Mouse (Mus musculus) forebrain, embryonic 13.5 days (tissue): Measurements from ENCODE around the gene Gm20388. TPM values are rescaled to one million over a fixed set of nuclear protein-coding genes. Genes with fewer than 3 reads are reported as not detected.

Experiments
- ATAC-seq: fragments of 200-750 bp; cut with Nextera tagmentation; 2 replicates; pipeline ENCODE4 v1.8.0; 2017
- H3K27ac ChIP-seq: fragments of 300-500 bp; sonication (generic); 2 replicates; pipeline ENCODE4 v1.5.1; 2015; ENCODE audit warnings: inconsistent platforms, mild to moderate bottlenecking, moderate library complexity
- H3K27me3 ChIP-seq: fragments of 300-500 bp; sonication (generic); 2 replicates; pipeline ENCODE4 v1.6.1; 2015; ENCODE audit warnings: mild to moderate bottlenecking, inconsistent platforms
- H3K36me3 ChIP-seq: fragments of 300-500 bp; sonication (generic); 2 replicates; pipeline ENCODE4 v1.6.1; 2015; ENCODE audit warnings: mild to moderate bottlenecking, inconsistent platforms; ENCODE audit not compliant: poor library complexity, severe bottlenecking
- H3K4me1 ChIP-seq: fragments of 300-500 bp; sonication (generic); 2 replicates; pipeline ENCODE4 v1.6.1; 2015; ENCODE audit warnings: inconsistent platforms
- H3K4me2 ChIP-seq: fragments of 300-500 bp; sonication (generic); 2 replicates; pipeline ENCODE4 v1.6.1; 2015; ENCODE audit warnings: inconsistent platforms, mild to moderate bottlenecking, moderate library complexity
- H3K4me3 ChIP-seq: fragments of 300-500 bp; sonication (generic); 2 replicates; pipeline ENCODE4 v1.5.1; 2015; ENCODE audit warnings: mild to moderate bottlenecking, inconsistent platforms
- H3K9ac ChIP-seq: fragments of 300-500 bp; sonication (generic); 2 replicates; pipeline ENCODE4 v1.6.1; 2015; ENCODE audit warnings: mild to moderate bottlenecking, inconsistent platforms
- H3K9me3 ChIP-seq: fragments of 300-500 bp; sonication (generic); replicated peaks from 2 replicates; pipeline ENCODE4 v1.6.1; 2016; ENCODE audit warnings: inconsistent platforms
- WGBS: fragments of 180-500 bp; shearing (Covaris S2); methylation state at CpG from one replicate; pipeline ENCODE4 v1.1.7; 2015; 5-methylcytosine and 5-hydroxymethylcytosine counted together
- polyA plus RNA-seq: library from polyadenylated mRNA; unstranded; fragments of >200 nt; fragmentation: Nextera tagmentation; extraction: Ambion mirVana; gene quantifications from 2 replicates; pipeline ENCODE4 v1.2.1, GENCODE M21; 2015

The Gm20388 gene
- polyA plus RNA-seq, 1 experiment from 2014 or later: 5.6 TPM

- peaks cover 59% of the 10 kb centered on the region for H3K27me3 ChIP-seq
- H3K9ac ChIP-seq: no peak overlapping the region
- H3K9me3 ChIP-seq: no peaks in the 10 kb centered on the region
- no peak overlapping the region for H3K4me2 ChIP-seq
- 79% methylated on average over 9 of the region's 9 CpGs for WGBS
- no peak overlapping the region for H3K27ac ChIP-seq
- H3K4me3 ChIP-seq: no peak overlapping the region
- ATAC-seq: no peak
- peaks cover 1% of the 10 kb centered on the region; the same call in 1 of the 2 replicates for H3K4me1 ChIP-seq
- no peaks in the 10 kb centered on the region for H3K36me3 ChIP-seq
These were observed 2445.3 kb downstream of the Gm20388 start for GRCm38 (mm10) chr8:122355642-122356606.

GRCm38 (mm10) chr8:122357202-122357601, 2446.6 kb downstream of the Gm20388 start:
- Histone ChIP-seq H3K27me3 (peaks cover 53% of the 10 kb centered on the region), H3K4me2 (no peak overlapping the region), H3K4me3 (no peak overlapping the region), H3K9ac (no peak overlapping the region), H3K9me3 (no peaks in the 10 kb centered on the region), H3K4me1 (no peaks in the 10 kb centered on the region), H3K27ac (no peak overlapping the region), H3K36me3 (no peaks in the 10 kb centered on the region)
- ATAC-seq: no peak
- WGBS: 65% methylated on average over 11 of the region's 11 CpGs

- peaks cover 48% of the 10 kb centered on the region for H3K27me3 ChIP-seq
- no peaks in the 10 kb centered on the region for H3K4me1 ChIP-seq
- ATAC-seq: no peak
- H3K4me2 ChIP-seq: no peak overlapping the region
- H3K36me3 ChIP-seq: no peaks in the 10 kb centered on the region
- no peak overlapping the region for H3K9ac ChIP-seq
- no peak overlapping the region for H3K4me3 ChIP-seq
- H3K9me3 ChIP-seq: no peaks in the 10 kb centered on the region
- 86% methylated on average over 5 of the region's 5 CpGs for WGBS
- H3K27ac ChIP-seq: no peak overlapping the region
These were observed 2447.0 kb downstream of the Gm20388 start for GRCm38 (mm10) chr8:122357641-122358040.

- ATAC-seq: no peak
- Histone ChIP-seq H3K27ac (no peak overlapping the region), H3K9me3 (no peaks in the 10 kb centered on the region), H3K4me3 (no peak overlapping the region), H3K36me3 (no peaks in the 10 kb centered on the region), H3K4me2 (no peak overlapping the region), H3K4me1 (no peaks in the 10 kb centered on the region), H3K27me3 (peaks cover 46% of the 10 kb centered on the region), H3K9ac (no peak overlapping the region)
- 85% methylated on average over 15 of the region's 15 CpGs for WGBS
These were observed 2448.6 kb downstream of the Gm20388 start for GRCm38 (mm10) chr8:122359111-122359775.

GRCm38 (mm10) chr8:122360696-122361416, 2450.2 kb downstream of the Gm20388 start, which contains the start of gene Trhr2:
Gene Trhr2 (minus strand): TSS chr8:122360746.
- Histone ChIP-seq H3K4me1 (no peaks in the 10 kb centered on the region), H3K4me2 (no peak within 1 kb of the TSS), H3K27me3 (peaks cover 36% of the 10 kb centered on the region), H3K4me3 (no peak within 1 kb of the TSS), H3K27ac (no peak within 1 kb of the TSS), H3K9ac (no peak within 1 kb of the TSS), H3K36me3 (no peaks in the 10 kb centered on the region), H3K9me3 (no peaks in the 10 kb centered on the region)
- no peak for ATAC-seq
- 78% methylated on average over 7 of the region's 7 CpGs for WGBS

GRCm38 (mm10) chr8:122362271-122362670, 2451.6 kb downstream of the Gm20388 start:
- H3K9ac ChIP-seq: no peak overlapping the region
- no peak overlapping the region for H3K4me3 ChIP-seq
- H3K27ac ChIP-seq: no peak overlapping the region
- H3K27me3 ChIP-seq: peaks cover 26% of the 10 kb centered on the region
- no peaks in the 10 kb centered on the region for H3K9me3 ChIP-seq
- H3K4me1 ChIP-seq: no peaks in the 10 kb centered on the region
- no peak for ATAC-seq
- no peaks in the 10 kb centered on the region for H3K36me3 ChIP-seq
- 48% methylated on average over 5 of the region's 5 CpGs for WGBS
- no peak overlapping the region for H3K4me2 ChIP-seq

GRCm38 (mm10) chr8:122362967-122363366, 2452.3 kb downstream of the Gm20388 start:
- Histone ChIP-seq H3K36me3 (no peaks in the 10 kb centered on the region), H3K27me3 (peaks cover 22% of the 10 kb centered on the region), H3K27ac (no peak overlapping the region), H3K9ac (no peak overlapping the region), H3K4me2 (no peak overlapping the region), H3K9me3 (no peaks in the 10 kb centered on the region), H3K4me1 (no peaks in the 10 kb centered on the region), H3K4me3 (no peak overlapping the region)
- no peak for ATAC-seq
- WGBS: 28% methylated on average over 7 of the region's 8 CpGs

- ATAC-seq: no peak
- Histone ChIP-seq H3K27me3 (peaks cover 5% of the 10 kb centered on the region), H3K4me2 (no peak overlapping the region), H3K4me1 (no peaks in the 10 kb centered on the region), H3K4me3 (no peak overlapping the region), H3K9me3 (no peaks in the 10 kb centered on the region), H3K36me3 (no peaks in the 10 kb centered on the region), H3K9ac (no peak overlapping the region), H3K27ac (no peak overlapping the region)
- 76% methylated on average over 10 of the region's 10 CpGs for WGBS
These were observed 2457.9 kb downstream of the Gm20388 start for GRCm38 (mm10) chr8:122368494-122368893.

GRCm38 (mm10) chr8:122369665-122370064, 2459.0 kb downstream of the Gm20388 start:
- Histone ChIP-seq H3K36me3 (no peaks in the 10 kb centered on the region), H3K4me1 (no peaks in the 10 kb centered on the region), H3K4me2 (no peak overlapping the region), H3K27me3 (no peaks in the 10 kb centered on the region), H3K4me3 (no peak overlapping the region), H3K9me3 (no peaks in the 10 kb centered on the region), H3K27ac (no peak overlapping the region), H3K9ac (no peak overlapping the region)
- ATAC-seq: no peak
- WGBS: 12% methylated on average over 9 of the region's 9 CpGs

GRCm38 (mm10) chr8:122371706-122372105, 2461.1 kb downstream of the Gm20388 start:
- no peaks in the 10 kb centered on the region for H3K27me3 ChIP-seq
- no peaks in the 10 kb centered on the region for H3K4me1 ChIP-seq
- H3K36me3 ChIP-seq: no peaks in the 10 kb centered on the region
- no peak overlapping the region for H3K4me2 ChIP-seq
- WGBS: 79% methylated on average over 6 of the region's 6 CpGs
- no peak for ATAC-seq
- no peak overlapping the region for H3K4me3 ChIP-seq
- H3K9me3 ChIP-seq: no peaks in the 10 kb centered on the region
- no peak overlapping the region for H3K27ac ChIP-seq
- H3K9ac ChIP-seq: no peak overlapping the region

- H3K9me3 ChIP-seq: no peaks in the 10 kb centered on the region
- H3K36me3 ChIP-seq: peaks cover 14% of the 10 kb centered on the region
- no peak for ATAC-seq
- no peak overlapping the region for H3K9ac ChIP-seq
- H3K27me3 ChIP-seq: no peaks in the 10 kb centered on the region
- no peak overlapping the region for H3K27ac ChIP-seq
- peaks cover 26% of the 10 kb centered on the region for H3K4me1 ChIP-seq
- peak overlapping the region; percentile 56; the same call in 1 of the 2 replicates for H3K4me2 ChIP-seq
- no peak overlapping the region for H3K4me3 ChIP-seq
- 92% methylated on average over 7 of the region's 7 CpGs for WGBS
These were observed 2464.7 kb downstream of the Gm20388 start for GRCm38 (mm10) chr8:122375320-122375719.
